Mouse (Mus musculus) brain, embryonic 18.5 days (tissue): ENCODE results near the gene St5.

Source experiments
- DNase-seq: peaks from one replicate; pipeline ENCODE4 v3.0.0-alpha.2; 2012; ENCODE audit warnings: low read depth, low spot score

Gene St5

GRCm38 (mm10) chr7:109703190-109704015 lies at the start of gene St5, which contains the start of gene Akip1:
Gene St5, minus strand, starts transcription at chr7:109703605.
Gene Akip1, plus strand, starts transcription at chr7:109703690.
- DNase-seq, result peak; percentile 73

- peak; percentile 43 for DNase-seq
These were observed 48.9 kb upstream of the St5 start, which contains the start of gene Tmem9b for GRCm38 (mm10) chr7:109752008-109752925. Gene Tmem9b, minus strand, starts transcription at chr7:109752875.

- no peak for DNase-seq
These were observed 48.1 kb upstream of the St5 start for GRCm38 (mm10) chr7:109751427-109752007.

GRCm38 (mm10) chr7:109747747-109748146 lies 44.3 kb upstream of the St5 start:
- DNase-seq, result no peak

- DNase-seq, result no peak
These were observed 38.3 kb upstream of the St5 start for GRCm38 (mm10) chr7:109741703-109742102.

GRCm38 (mm10) chr7:109741060-109741459 lies 37.7 kb upstream of the St5 start:
- DNase-seq, result no peak

- no peak for DNase-seq
These were observed 36.5 kb upstream of the St5 start for GRCm38 (mm10) chr7:109739822-109740370.

- no peak for DNase-seq
These were observed 31.4 kb upstream of the St5 start for GRCm38 (mm10) chr7:109734806-109735205.

- no peak for DNase-seq
These were observed 28.2 kb upstream of the St5 start, which contains the start of gene Ascl3 for GRCm38 (mm10) chr7:109731626-109732025. Gene Ascl3, minus strand, starts transcription at chr7:109731726.

- DNase-seq, result no peak
These were observed 20.3 kb upstream of the St5 start, which contains the start of gene BC051019 for GRCm38 (mm10) chr7:109723697-109724096. Gene BC051019, minus strand, starts transcription at chr7:109723850.

GRCm38 (mm10) chr7:109723114-109723513 lies 19.7 kb upstream of the St5 start:
- no peak for DNase-seq

GRCm38 (mm10) chr7:109722618-109723017 lies 19.2 kb upstream of the St5 start:
- no peak for DNase-seq

- DNase-seq, result no peak
These were observed 15.9 kb upstream of the St5 start for GRCm38 (mm10) chr7:109719286-109719685.

GRCm38 (mm10) chr7:109713434-109713982 lies 10.1 kb upstream of the St5 start:
- DNase-seq, result no peak

GRCm38 (mm10) chr7:109712198-109712597 lies 8.8 kb upstream of the St5 start:
- DNase-seq, result no peak

- DNase-seq, result no peak
These were observed 6.7 kb upstream of the St5 start for GRCm38 (mm10) chr7:109710069-109710468.

GRCm38 (mm10) chr7:109708961-109709382 lies 5.6 kb upstream of the St5 start:
- DNase-seq, result no peak

- no peak for DNase-seq
These were observed 3.8 kb upstream of the St5 start for GRCm38 (mm10) chr7:109707023-109707785.

GRCm38 (mm10) chr7:109704461-109704860 lies 1.1 kb upstream of the St5 start:
- no peak for DNase-seq

- no peak for DNase-seq
These were observed 592 bp upstream of the St5 start for GRCm38 (mm10) chr7:109704016-109704377.
